Mouse (Mus musculus) CH12.LX (cell line): ENCODE data around the gene Dyrk3. TPM values are rescaled to one million over a fixed set of nuclear protein-coding genes. Genes with fewer than 3 reads are reported as not detected.

ENCODE experiments used
- DNase-seq: peaks from one replicate; pipeline ENCODE4 v3.0.0-alpha.2; 2013; ENCODE audit errors: extremely low read depth
- H3K27ac ChIP-seq: 2 replicates; pipeline ENCODE4 v1.5.1; 2012; ENCODE audit warnings: low read depth, mild to moderate bottlenecking, control low read depth, moderate library complexity; ENCODE audit not compliant: insufficient read depth
- H3K27me3 ChIP-seq: replicated peaks from 2 replicates; pipeline ENCODE3; 2012; ENCODE audit warnings: inconsistent platforms
- H3K36me3 ChIP-seq, 2 experiments: replicated peaks in 1 of 2; 2 replicates each; pipeline versions ENCODE3 to v1.6.1; 2012; ENCODE audit warnings: inconsistent platforms in 1 of 2, low read length in 1 of 2, mild to moderate bottlenecking in 1 of 2, mixed read lengths in 1 of 2, moderate library complexity in 1 of 2; ENCODE audit not compliant: control insufficient read depth in 1 of 2, insufficient read depth in 1 of 2
- H3K4me1 ChIP-seq, 2 experiments: 2 replicates each; pipeline ENCODE4 v1.6.1; 2012; ENCODE audit warnings: inconsistent platforms in 1 of 2, moderate library complexity in 1 of 2; ENCODE audit not compliant: insufficient read depth in 2 of 2, control insufficient read depth in 1 of 2
- H3K4me2 ChIP-seq: 2 replicates; pipeline ENCODE4 v1.6.1; 2012; ENCODE audit warnings: low read depth, mild to moderate bottlenecking, control low read depth; ENCODE audit not compliant: poor library complexity, insufficient read depth, severe bottlenecking
- H3K4me3 ChIP-seq, 3 experiments: fragments of 150-350 bp in 1 of 3; sonication (generic) in 1 of 3; replicated peaks in 1 of 3; 2 replicates each; pipeline versions ENCODE3 to v1.5.1; 2011 to 2012; ENCODE audit warnings: low read depth in 2 of 3, low read length in 2 of 3, mild to moderate bottlenecking in 2 of 3, moderate library complexity in 2 of 3, control low read depth in 1 of 3, improper control_type of control experiment in 1 of 3, inconsistent platforms in 1 of 3, mixed read lengths in 1 of 3; ENCODE audit not compliant: poor library complexity in 1 of 3
- H3K79me2 ChIP-seq: replicated peaks from 2 replicates; pipeline ENCODE4 v1.6.1; 2012; ENCODE audit warnings: mild to moderate bottlenecking, moderate library complexity; ENCODE audit not compliant: control insufficient read depth, poor library complexity, insufficient read depth, severe bottlenecking; ENCODE audit errors: extremely low read depth
- H3K9ac ChIP-seq: 2 replicates; pipeline ENCODE4 v1.6.1; 2012; ENCODE audit warnings: low read depth, mild to moderate bottlenecking, control low read depth, moderate library complexity; ENCODE audit not compliant: insufficient read depth
- H3K9me3 ChIP-seq: replicated peaks from 2 replicates; pipeline ENCODE3; 2012; ENCODE audit warnings: low read length, inconsistent platforms, mixed read lengths
- BHLHE40 ChIP-seq: IDR thresholded peaks from 2 replicates; pipeline ENCODE4 v1.6.1; 2011; ENCODE audit warnings: mild to moderate bottlenecking, low read depth, low read length, improper control_type of control experiment
- CHD1 ChIP-seq: IDR thresholded peaks from 2 replicates; pipeline ENCODE4 v1.6.1; 2012; ENCODE audit warnings: low read depth, low read length, improper control_type of control experiment, inconsistent platforms
- CHD2 ChIP-seq: IDR thresholded peaks from 2 replicates; pipeline ENCODE4 v1.6.1; 2011; ENCODE audit warnings: low read length, improper control_type of control experiment
- CTCF ChIP-seq, 2 experiments: IDR thresholded peaks in 1 of 2; conservative IDR thresholded peaks in 1 of 2; 2 replicates each; pipeline ENCODE4 v1.5.1; 2011 to 2012; ENCODE audit warnings: low read depth in 2 of 2, low read length in 2 of 2, improper control_type of control experiment in 1 of 2, inconsistent platforms in 1 of 2, mild to moderate bottlenecking in 1 of 2, moderate library complexity in 1 of 2
- ELF1 ChIP-seq: IDR thresholded peaks from 2 replicates; pipeline ENCODE4 v1.6.1; 2014; ENCODE audit warnings: low read depth, mild to moderate bottlenecking, inconsistent platforms, low read length, improper control_type of control experiment
- ETS1 ChIP-seq: conservative IDR thresholded peaks from 2 replicates; pipeline ENCODE4 v1.6.1; 2012; ENCODE audit warnings: low read depth, mild to moderate bottlenecking, inconsistent platforms, low read length, improper control_type of control experiment, moderate library complexity
- GABPA ChIP-seq: IDR thresholded peaks from 2 replicates; pipeline ENCODE4 v1.6.1; 2012; ENCODE audit warnings: low read depth, low read length, improper control_type of control experiment, inconsistent platforms; ENCODE audit not compliant: insufficient replicate concordance
- JUN ChIP-seq: IDR thresholded peaks from 2 replicates; pipeline ENCODE4 v1.6.1; 2011; ENCODE audit warnings: low read depth, mild to moderate bottlenecking, low read length, improper control_type of control experiment, moderate library complexity; ENCODE audit not compliant: insufficient read depth
- JUND ChIP-seq: conservative IDR thresholded peaks from 2 replicates; pipeline ENCODE4 v1.6.1; 2011; ENCODE audit warnings: low read depth, low read length, improper control_type of control experiment
- KAT2A ChIP-seq: IDR thresholded peaks from 2 replicates; pipeline ENCODE4 v1.6.1; 2012; ENCODE audit warnings: low read length, improper control_type of control experiment, inconsistent platforms; ENCODE audit not compliant: insufficient replicate concordance
- RAD21 ChIP-seq: IDR thresholded peaks from 2 replicates; pipeline ENCODE4 v1.6.1; 2011; ENCODE audit warnings: low read depth, mild to moderate bottlenecking, low read length, improper control_type of control experiment, moderate library complexity
- RCOR1 ChIP-seq: conservative IDR thresholded peaks from 2 replicates; pipeline ENCODE4 v1.6.1; 2012; ENCODE audit warnings: low read depth, mild to moderate bottlenecking, inconsistent platforms, low read length, improper control_type of control experiment
- SMC3 ChIP-seq: IDR thresholded peaks from 2 replicates; pipeline ENCODE4 v1.6.1; 2011; ENCODE audit warnings: low read depth, low read length, improper control_type of control experiment
- TBP ChIP-seq: conservative IDR thresholded peaks from 2 replicates; pipeline ENCODE4 v1.6.1; 2011; ENCODE audit warnings: low read depth, low read length, improper control_type of control experiment
- ZC3H11A ChIP-seq: IDR thresholded peaks from 2 replicates; pipeline ENCODE4 v1.6.1; 2012; ENCODE audit warnings: low read depth, mild to moderate bottlenecking, inconsistent platforms, low read length, improper control_type of control experiment
- ZKSCAN1 ChIP-seq: IDR thresholded peaks from 2 replicates; pipeline ENCODE4 v1.6.1; 2012; ENCODE audit warnings: low read depth, inconsistent platforms, low read length, improper control_type of control experiment, borderline replicate concordance
- ZNF384 ChIP-seq: IDR thresholded peaks from 2 replicates; pipeline ENCODE4 v1.6.1; 2012; ENCODE audit warnings: low read depth, low read length, improper control_type of control experiment, inconsistent platforms
- dilution Hi-C: fragments of 300-500 bp; cut with MboI; formaldehyde crosslinking; loops from 2 replicates; pipeline ENCODE4 v1.14.3; 2020; ENCODE audit warnings: low sequenced_read_pairs; ENCODE audit not compliant: extremely low pct_unique_long_range_greater_than_20kb, extremely low pct_ligation_motif_present
- in situ Hi-C: fragments of 300-500 bp; cut with MboI; formaldehyde crosslinking; loops from 3 replicates; pipeline ENCODE4 v1.14.3; 2019; ENCODE audit warnings: low sequenced_read_pairs, low pct_ligation_motif_present, low pct_unique_long_range_greater_than_20kb, mixed read lengths
- polyA plus RNA-seq: library from polyadenylated mRNA; unstranded; fragments of >175 nt; gene quantifications from 2 replicates; pipeline ENCODE4 v1.2.1, GENCODE M21; 2012; ENCODE audit warnings: low read depth; ENCODE audit not compliant: insufficient read length
- total RNA-seq, 2 experiments: library from RNA; depleted of rRNA; stranded (reverse); fragments of 300-350 nt in 1 of 2; fragments of >200 nt in 1 of 2; gene quantifications; 2 replicates each; pipeline ENCODE4 v1.2.3; 2012 to 2014

The Dyrk3 gene
- total and polyA plus RNA-seq, 3 experiments: 6.4 to 10.1 (median 8.2) TPM

- H3K4me1 ChIP-seq: peaks cover 9 to 16% of the 10 kb centered on the region in 2 experiments
- H3K27ac ChIP-seq: no peak overlapping the region
- no peaks in the 10 kb centered on the region for H3K27me3 ChIP-seq
- TF ChIP-seq SMC3 (no peak), TBP (no peak), ELF1 (no peak), RCOR1 (no peak), KAT2A (no peak), JUND (no peak), JUN (no peak), CTCF (conservative IDR thresholded peaks at IDR 0.05 in 1 of 2, IDR thresholded peaks at IDR 0.05 in 1 of 2; ENCODE audit: low read depth in 2 of 2, low read length in 2 of 2) (no peak), BHLHE40 (no peak), ZNF384 (no peak), CHD1 (no peak)
- TF ChIP-seq, all 38 proteins: peak for 0
- Histone ChIP-seq H3K36me3 (no peaks in the 10 kb centered on the region), H3K4me2 (no peak overlapping the region), H3K9me3 (no peaks in the 10 kb centered on the region), H3K9ac (no peak overlapping the region), H3K4me3 (no peak overlapping the region), H3K79me2 (no peaks in the 10 kb centered on the region)
- dilution Hi-C loops (no loop called here), in situ Hi-C loops (no loop called here)
- no peak for DNase-seq
Observed at GRCm38 (mm10) chr1:131116430-131117011, 21.6 kb downstream of the Dyrk3 start.

- Histone ChIP-seq H3K4me3 (no peak overlapping the region), H3K27ac (no peak overlapping the region), H3K9me3 (no peaks in the 10 kb centered on the region), H3K4me1 (peaks cover 11 to 22% of the 10 kb centered on the region in 2 experiments), H3K9ac (no peak overlapping the region), H3K79me2 (no peaks in the 10 kb centered on the region), H3K36me3 (no peaks in the 10 kb centered on the region), H3K27me3 (no peaks in the 10 kb centered on the region), H3K4me2 (no peak overlapping the region; the same call in 1 of the 2 replicates)
- TF ChIP-seq ZC3H11A: peak; percentile 51
- TF ChIP-seq CHD2: no peak
- TF ChIP-seq GABPA: no peak
- TF ChIP-seq JUND: no peak
- TF ChIP-seq TBP: 0 out of 2 replicates have a peak, but pooled peaks have one; percentile 35
- TF ChIP-seq RCOR1: no peak
- TF ChIP-seq ZKSCAN1: no peak
- TF ChIP-seq SMC3: peak; percentile 88
- no peak for TF ChIP-seq ETS1
- TF ChIP-seq CTCF (conservative IDR thresholded peaks at IDR 0.05 in 1 of 2, IDR thresholded peaks at IDR 0.05 in 1 of 2; ENCODE audit: low read depth in 2 of 2, low read length in 2 of 2): peak; percentile 82 to 90
- TF ChIP-seq RAD21: peak; percentile 81
- peak; percentile 85 for TF ChIP-seq ZNF384
- in situ Hi-C loops (no loop called here), dilution Hi-C loops (no loop called here)
- DNase-seq: peak; percentile 82
Observed at GRCm38 (mm10) chr1:131115932-131116331, 22.2 kb downstream of the Dyrk3 start.
